In the genomic region with DNA sequence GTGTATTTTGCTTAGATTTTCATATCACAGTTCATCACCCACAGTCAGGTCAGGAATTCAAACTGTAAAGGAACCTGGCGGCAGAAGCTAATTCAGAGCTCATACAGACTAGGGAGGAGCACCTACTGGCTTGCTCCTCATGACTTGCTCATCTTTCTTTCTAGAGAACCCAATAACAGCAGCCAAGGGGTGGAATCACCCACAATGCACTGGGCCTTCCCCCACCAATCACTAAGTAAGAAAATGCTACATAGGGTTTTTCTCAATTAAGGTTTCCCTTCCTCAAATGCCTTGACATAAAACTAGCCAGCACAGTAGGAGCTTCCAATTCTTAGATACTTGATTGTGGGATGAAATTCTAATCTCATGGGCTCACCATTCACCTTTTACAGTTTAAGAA, we compare ENCODE assay signal across 19 mouse cellular contexts.
"Had no signal": no experiment of that assay in that cellular context is flagged by ENCODE, and none has a peak within 500 bp of the region (broad histone marks: within the 10 kb centered on the region; RNA-seq: fewer than 3 reads in every experiment).

No protein-coding gene starts in this region.

- H3K9me3 ChIP-seq: limb, embryonic 12.5 days; liver, embryonic 13.5 days; lung, embryonic 15.5 days; midbrain, embryonic 10.5 days; neural tube, embryonic 12.5 days had no signal

- H3K9ac ChIP-seq: limb, embryonic 12.5 days; liver, embryonic 13.5 days; liver, postnatal 0 days; lung, embryonic 15.5 days; neural tube, embryonic 12.5 days had no signal

- H3K4me2 ChIP-seq: limb, embryonic 12.5 days; liver, embryonic 13.5 days; lung, embryonic 15.5 days; neural tube, embryonic 12.5 days had no signal

- H3K4me1 ChIP-seq: limb, embryonic 12.5 days; liver, embryonic 13.5 days; lung, embryonic 15.5 days; neural tube, embryonic 12.5 days had no signal

- DNase-seq: kidney, adult 8-10 months; kidney, postnatal 36 days; layer of hippocampus, adult 9-11 months; layer of hippocampus, postnatal 36 days; liver; liver, embryonic 13.5 days; liver, postnatal 0 days; lung, postnatal 14 days; midbrain, embryonic 14.5 days; retina, postnatal 1 day; right cerebral cortex, postnatal 4 days; thymus, postnatal 25 days had no signal

- H3K4me3 ChIP-seq: limb, embryonic 12.5 days; liver, embryonic 13.5 days; lung, embryonic 15.5 days; midbrain, embryonic 10.5 days; neural tube, embryonic 12.5 days had no signal

- ATAC-seq: intestine, postnatal 0 days; liver, postnatal 0 days had no signal

- H3K27me3 ChIP-seq: limb, embryonic 12.5 days; liver, embryonic 13.5 days; lung, embryonic 15.5 days; neural tube, embryonic 12.5 days had no signal

- H3K27ac ChIP-seq: kidney, postnatal 0 days; limb, embryonic 12.5 days; liver, embryonic 13.5 days; lung, embryonic 15.5 days; midbrain, embryonic 10.5 days; neural tube, embryonic 12.5 days; stomach, postnatal 0 days had no signal

- H3K36me3 ChIP-seq: limb, embryonic 12.5 days; liver, embryonic 13.5 days; lung, embryonic 15.5 days; midbrain, embryonic 10.5 days; neural tube, embryonic 12.5 days had no signal
